Mouse (Mus musculus): Measurements from ENCODE around the gene Cisd3. TPM values are rescaled to one million over a fixed set of nuclear protein-coding genes. Genes with fewer than 3 reads are reported as not detected.

The Cisd3 gene
- polyA plus RNA-seq, 1 experiment: 112 TPM

- Histone ChIP-seq H3ac (ENCODE audit: control insufficient read depth, insufficient read length) (peak overlapping the region; percentile 67), H3K27me3 (ENCODE audit: control insufficient read depth, insufficient read depth, insufficient read length) (no peaks in the 10 kb centered on the region), H3K36me3 (ENCODE audit: control insufficient read depth, insufficient read depth) (no peaks in the 10 kb centered on the region), H3K79me2 (ENCODE audit: control insufficient read depth, insufficient read depth) (peaks cover 17% of the 10 kb centered on the region), H3K4me2 (ENCODE audit: low read depth) (peak overlapping the region; percentile 72), H3K4me3 (peak overlapping the region; percentile 83)
- TF ChIP-seq TCF3 (IDR thresholded peaks at IDR 0.05; ENCODE audit: insufficient read length, low read depth) (no peak), USF1 (IDR thresholded peaks at IDR 0.05; ENCODE audit: low read depth) (no peak), SRF (IDR thresholded peaks at IDR 0.05; ENCODE audit: control insufficient read depth, insufficient read length, low read depth) (no peak), POLR2AphosphoS2 (IDR thresholded peaks at IDR 0.05; ENCODE audit: insufficient read length, low read depth) (no peak), MYOD1 (IDR thresholded peaks at IDR 0.05; ENCODE audit: control insufficient read depth in 1 of 3, insufficient read length in 2 of 3, low read depth in 2 of 3) (no peak), CEBPB (IDR thresholded peaks at IDR 0.05; ENCODE audit: insufficient read depth, poor library complexity, severe bottlenecking) (no peak), TCF12 (IDR thresholded peaks at IDR 0.05; ENCODE audit: insufficient read depth, poor library complexity, severe bottlenecking) (no peak), MYOG (IDR thresholded peaks at IDR 0.05; ENCODE audit: control insufficient read depth in 1 of 3, insufficient read depth in 1 of 3, insufficient read length in 2 of 3, low read depth in 2 of 3) (no peak), REST (IDR thresholded peaks at IDR 0.05; ENCODE audit: insufficient read depth, insufficient read length) (no peak), MAX (IDR thresholded peaks at IDR 0.05; ENCODE audit: low read depth) (no peak), E2F4 (IDR thresholded peaks at IDR 0.05; ENCODE audit: insufficient read depth) (no peak), POLR2A (IDR thresholded peaks at IDR 0.05; ENCODE audit: insufficient read length, low read depth) (no peak)
Measured at GRCm38 (mm10) chr11:97664339-97664665, 21.3 kb upstream of the Cisd3 start.

DNA sequence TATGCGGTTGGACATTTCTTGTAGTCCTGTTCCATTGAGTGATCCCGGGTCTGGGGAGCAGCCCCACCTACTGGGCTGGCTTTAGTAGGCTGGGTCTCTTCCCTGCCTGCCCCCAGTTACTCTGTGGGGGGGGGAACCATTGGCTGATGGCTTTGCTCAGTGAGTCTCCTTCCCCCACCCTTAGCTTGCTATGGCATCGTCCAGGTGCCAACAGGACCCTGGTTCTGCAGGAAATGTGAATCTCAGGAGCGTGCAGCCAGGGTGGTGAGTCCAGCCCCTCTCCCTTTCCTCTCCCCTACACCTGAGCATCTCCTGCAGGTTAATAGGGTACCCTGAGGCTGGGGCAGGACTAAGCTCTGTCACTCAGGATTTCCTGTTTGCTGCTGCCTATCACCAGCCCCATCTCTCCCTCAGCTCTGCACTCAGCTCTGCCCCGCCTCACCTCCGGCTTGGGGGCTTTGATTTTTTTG is 20.8 kb upstream of the Cisd3 start:
- no peak for TF ChIP-seq MYOD1 (IDR thresholded peaks at IDR 0.05; ENCODE audit: control insufficient read depth in 1 of 3, insufficient read length in 2 of 3, low read depth in 2 of 3)
- TF ChIP-seq USF1 (IDR thresholded peaks at IDR 0.05; ENCODE audit: low read depth): no peak
- TF ChIP-seq MYOG (IDR thresholded peaks at IDR 0.05; ENCODE audit: control insufficient read depth in 1 of 3, insufficient read depth in 1 of 3, insufficient read length in 2 of 3, low read depth in 2 of 3): no peak
- TF ChIP-seq REST (IDR thresholded peaks at IDR 0.05; ENCODE audit: insufficient read depth, insufficient read length): no peak
- TF ChIP-seq MAX (IDR thresholded peaks at IDR 0.05; ENCODE audit: low read depth): no peak
- no peak for TF ChIP-seq CEBPB (IDR thresholded peaks at IDR 0.05; ENCODE audit: insufficient read depth, poor library complexity, severe bottlenecking)
- TF ChIP-seq POLR2AphosphoS2 (IDR thresholded peaks at IDR 0.05; ENCODE audit: insufficient read length, low read depth): no peak
- TF ChIP-seq TCF12 (IDR thresholded peaks at IDR 0.05; ENCODE audit: insufficient read depth, poor library complexity, severe bottlenecking): no peak
- TF ChIP-seq E2F4 (IDR thresholded peaks at IDR 0.05; ENCODE audit: insufficient read depth): no peak
- Histone ChIP-seq H3ac (ENCODE audit: control insufficient read depth, insufficient read length) (no peak overlapping the region), H3K4me3 (peak overlapping the region; percentile 83), H3K4me2 (ENCODE audit: low read depth) (peak overlapping the region; percentile 72), H3K79me2 (ENCODE audit: control insufficient read depth, insufficient read depth) (peaks cover 12% of the 10 kb centered on the region), H3K36me3 (ENCODE audit: control insufficient read depth, insufficient read depth) (no peaks in the 10 kb centered on the region), H3K27me3 (ENCODE audit: control insufficient read depth, insufficient read depth, insufficient read length) (no peaks in the 10 kb centered on the region)

- peaks cover 12% of the 10 kb centered on the region for H3K79me2 ChIP-seq (ENCODE audit: control insufficient read depth, insufficient read depth)
- H3K4me3 ChIP-seq: no peak overlapping the region
- no peak overlapping the region for H3ac ChIP-seq (ENCODE audit: control insufficient read depth, insufficient read length)
- H3K27me3 ChIP-seq (ENCODE audit: control insufficient read depth, insufficient read depth, insufficient read length): no peaks in the 10 kb centered on the region
- TF ChIP-seq CEBPB (IDR thresholded peaks at IDR 0.05; ENCODE audit: insufficient read depth, poor library complexity, severe bottlenecking) (no peak), TCF3 (IDR thresholded peaks at IDR 0.05; ENCODE audit: insufficient read length, low read depth) (no peak), POLR2A (IDR thresholded peaks at IDR 0.05; ENCODE audit: insufficient read length, low read depth) (no peak), MYOG (IDR thresholded peaks at IDR 0.05; ENCODE audit: control insufficient read depth in 1 of 3, insufficient read depth in 1 of 3, insufficient read length in 2 of 3, low read depth in 2 of 3) (no peak), MAX (IDR thresholded peaks at IDR 0.05; ENCODE audit: low read depth) (no peak), USF1 (IDR thresholded peaks at IDR 0.05; ENCODE audit: low read depth) (no peak), MYOD1 (IDR thresholded peaks at IDR 0.05; ENCODE audit: control insufficient read depth in 1 of 3, insufficient read length in 2 of 3, low read depth in 2 of 3) (no peak), SRF (IDR thresholded peaks at IDR 0.05; ENCODE audit: control insufficient read depth, insufficient read length, low read depth) (no peak), REST (IDR thresholded peaks at IDR 0.05; ENCODE audit: insufficient read depth, insufficient read length) (no peak), E2F4 (IDR thresholded peaks at IDR 0.05; ENCODE audit: insufficient read depth) (no peak), TCF12 (IDR thresholded peaks at IDR 0.05; ENCODE audit: insufficient read depth, poor library complexity, severe bottlenecking) (no peak), POLR2AphosphoS2 (IDR thresholded peaks at IDR 0.05; ENCODE audit: insufficient read length, low read depth) (no peak)
- no peaks in the 10 kb centered on the region for H3K36me3 ChIP-seq (ENCODE audit: control insufficient read depth, insufficient read depth)
- no peak overlapping the region for H3K4me2 ChIP-seq (ENCODE audit: low read depth)
Measured at GRCm38 (mm10) chr11:97665431-97665830, 20.2 kb upstream of the Cisd3 start.

DNA sequence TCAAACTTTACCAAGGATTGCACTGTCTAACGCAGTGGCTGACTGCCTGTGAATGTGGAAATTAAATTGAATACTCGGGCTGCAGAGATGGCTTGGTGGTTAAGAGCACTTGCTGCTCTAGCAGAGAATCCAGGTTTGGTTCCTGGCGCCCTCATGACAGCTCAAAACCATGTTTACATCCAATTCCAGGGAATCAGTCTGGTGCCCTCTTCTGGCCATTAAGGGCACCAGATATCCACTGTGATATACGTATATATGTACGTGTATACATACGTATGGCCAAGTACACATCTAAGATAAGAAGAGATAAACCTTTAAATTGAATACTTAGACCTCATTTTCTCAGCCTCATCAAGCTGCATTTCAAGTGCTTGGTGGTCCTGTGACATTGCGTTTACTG is 19.4 kb upstream of the Cisd3 start:
- peaks cover 12% of the 10 kb centered on the region for H3K79me2 ChIP-seq (ENCODE audit: control insufficient read depth, insufficient read depth)
- no peak overlapping the region for H3K4me2 ChIP-seq (ENCODE audit: low read depth)
- TF ChIP-seq POLR2AphosphoS2 (IDR thresholded peaks at IDR 0.05; ENCODE audit: insufficient read length, low read depth) (no peak), TCF3 (IDR thresholded peaks at IDR 0.05; ENCODE audit: insufficient read length, low read depth) (no peak), USF1 (IDR thresholded peaks at IDR 0.05; ENCODE audit: low read depth) (no peak), MYOG (IDR thresholded peaks at IDR 0.05; ENCODE audit: control insufficient read depth in 1 of 3, insufficient read depth in 1 of 3, insufficient read length in 2 of 3, low read depth in 2 of 3) (no peak), TCF12 (IDR thresholded peaks at IDR 0.05; ENCODE audit: insufficient read depth, poor library complexity, severe bottlenecking) (no peak), E2F4 (IDR thresholded peaks at IDR 0.05; ENCODE audit: insufficient read depth) (no peak), MYOD1 (IDR thresholded peaks at IDR 0.05; ENCODE audit: control insufficient read depth in 1 of 3, insufficient read length in 2 of 3, low read depth in 2 of 3) (no peak), SRF (IDR thresholded peaks at IDR 0.05; ENCODE audit: control insufficient read depth, insufficient read length, low read depth) (no peak), CEBPB (IDR thresholded peaks at IDR 0.05; ENCODE audit: insufficient read depth, poor library complexity, severe bottlenecking) (no peak), MAX (IDR thresholded peaks at IDR 0.05; ENCODE audit: low read depth) (no peak), REST (IDR thresholded peaks at IDR 0.05; ENCODE audit: insufficient read depth, insufficient read length) (no peak), POLR2A (IDR thresholded peaks at IDR 0.05; ENCODE audit: insufficient read length, low read depth) (no peak)
- H3ac ChIP-seq (ENCODE audit: control insufficient read depth, insufficient read length): no peak overlapping the region
- H3K27me3 ChIP-seq (ENCODE audit: control insufficient read depth, insufficient read depth, insufficient read length): no peaks in the 10 kb centered on the region
- H3K4me3 ChIP-seq: no peak overlapping the region
- peaks cover under 1% of the 10 kb centered on the region for H3K36me3 ChIP-seq (ENCODE audit: control insufficient read depth, insufficient read depth)
